Mouse (Mus musculus) G1E (cell line): Measurements from ENCODE around the gene Podxl.

Experiments used
- CTCF ChIP-seq: IDR thresholded peaks from 2 replicates; pipeline ENCODE4 v1.5.1; 2012; ENCODE audit warnings: low read depth, low read length, inconsistent platforms, mixed read lengths
- POLR2AphosphoS5 ChIP-seq: IDR thresholded peaks from 2 replicates; pipeline ENCODE4 v1.6.1; 2012; ENCODE audit warnings: low read depth, low read length, inconsistent platforms; ENCODE audit not compliant: insufficient replicate concordance

- no peak for TF ChIP-seq CTCF
- TF ChIP-seq POLR2AphosphoS5: no peak
Observed at GRCm38 (mm10) chr6:31540018-31540417, 23.8 kb downstream of the Podxl start.
